Mouse (Mus musculus): ENCODE measurements around the gene Opcml. TPM values are rescaled to one million over a fixed set of nuclear protein-coding genes. Genes with fewer than 3 reads are reported as not detected.
A peak's percentile ranks its signal among the peaks of the same experiment; 100 is the strongest.

Opcml gene
- polyA plus RNA-seq (2015; fragmentation: Nextera tagmentation; extraction: Ambion mirVana), result 8.2 and 9.8 TPM in 2 replicates

- no peaks in the 10 kb centered on the region for H3K36me3 ChIP-seq
- 0 out of 2 replicates have a peak, but pooled peaks have one; percentile 23 for ATAC-seq (ENCODE audit: borderline replicate concordance, extremely low read depth, low FRiP score, low TSS enrichment)
- no peaks in the 10 kb centered on the region for H3K9me3 ChIP-seq
- H3K27ac ChIP-seq, result no peak within 1 kb of the TSS
- under 1% methylated on average over 28 of the region's 28 CpGs for WGBS
- no peak within 1 kb of the TSS for H3K9ac ChIP-seq
- H3K4me1 ChIP-seq, result peaks cover 6% of the 10 kb centered on the region
- peaks cover 38% of the 10 kb centered on the region for H3K27me3 ChIP-seq
- peak within 1 kb of the TSS; percentile 60 for H3K4me2 ChIP-seq
- peak within 1 kb of the TSS; percentile 32 for H3K4me3 ChIP-seq
Measured at GRCm38 (mm10) chr9:27790725-27791638, at the start of gene Opcml. Opcml (plus strand) TSS chr9:27790775.

GRCm38 (mm10) chr9:27758709-27759108 is 31.9 kb upstream of the Opcml start:
- Histone ChIP-seq H3K9me3 (no peaks in the 10 kb centered on the region), H3K4me3 (no peak overlapping the region), H3K27me3 (no peaks in the 10 kb centered on the region), H3K36me3 (no peaks in the 10 kb centered on the region), H3K27ac (no peak overlapping the region), H3K4me1 (no peaks in the 10 kb centered on the region), H3K4me2 (no peak overlapping the region), H3K9ac (no peak overlapping the region)
- 57% methylated on average over 1 of the region's 1 CpGs for WGBS
- ATAC-seq (ENCODE audit: borderline replicate concordance, extremely low read depth, low FRiP score, low TSS enrichment), result no peak

GRCm38 (mm10) chr9:27761196-27761595 is 29.4 kb upstream of the Opcml start:
- no peak overlapping the region for H3K27ac ChIP-seq
- no peak for ATAC-seq (ENCODE audit: borderline replicate concordance, extremely low read depth, low FRiP score, low TSS enrichment)
- WGBS, result 82% methylated on average over 2 of the region's 2 CpGs
- no peak overlapping the region for H3K9ac ChIP-seq
- H3K27me3 ChIP-seq, result no peaks in the 10 kb centered on the region
- no peaks in the 10 kb centered on the region for H3K9me3 ChIP-seq
- no peaks in the 10 kb centered on the region for H3K4me1 ChIP-seq
- H3K4me3 ChIP-seq, result no peak overlapping the region
- H3K36me3 ChIP-seq, result no peaks in the 10 kb centered on the region
- H3K4me2 ChIP-seq, result no peak overlapping the region

DNA sequence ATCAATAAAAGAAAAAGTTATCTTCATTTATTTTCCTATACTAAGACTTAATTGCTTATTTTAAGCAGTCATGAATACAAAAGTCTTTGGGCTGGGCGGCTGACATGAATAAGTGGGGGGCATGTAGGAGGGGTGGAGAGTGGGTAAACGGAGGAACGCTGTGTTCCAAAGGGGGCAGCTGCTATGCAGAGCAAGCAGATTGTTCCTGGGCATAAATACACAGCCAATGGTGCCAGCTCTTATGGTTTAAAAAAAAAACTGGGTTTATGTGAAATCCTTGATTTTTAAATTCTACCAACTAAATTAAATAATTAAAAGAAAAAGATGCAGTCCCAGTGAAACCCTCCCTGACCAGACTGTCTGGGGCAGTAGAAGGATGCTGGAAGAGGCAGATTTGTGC is 24.1 kb upstream of the Opcml start:
- no peaks in the 10 kb centered on the region for H3K9me3 ChIP-seq
- H3K27me3 ChIP-seq, result no peaks in the 10 kb centered on the region
- H3K4me2 ChIP-seq, result no peak overlapping the region
- H3K36me3 ChIP-seq, result no peaks in the 10 kb centered on the region
- H3K4me3 ChIP-seq, result no peak overlapping the region
- WGBS, result 72% methylated on average over 3 of the region's 3 CpGs
- no peak overlapping the region for H3K27ac ChIP-seq
- no peaks in the 10 kb centered on the region for H3K4me1 ChIP-seq
- H3K9ac ChIP-seq, result no peak overlapping the region
- no peak for ATAC-seq (ENCODE audit: borderline replicate concordance, extremely low read depth, low FRiP score, low TSS enrichment)

GRCm38 (mm10) chr9:27767196-27767900 is 23.2 kb upstream of the Opcml start:
- 83% methylated on average over 8 of the region's 8 CpGs for WGBS
- Histone ChIP-seq H3K27ac (no peak overlapping the region), H3K4me3 (no peak overlapping the region), H3K9me3 (no peaks in the 10 kb centered on the region), H3K4me2 (no peak overlapping the region), H3K36me3 (no peaks in the 10 kb centered on the region), H3K4me1 (no peaks in the 10 kb centered on the region), H3K27me3 (no peaks in the 10 kb centered on the region), H3K9ac (no peak overlapping the region)
- no peak for ATAC-seq (ENCODE audit: borderline replicate concordance, extremely low read depth, low FRiP score, low TSS enrichment)

- no peaks in the 10 kb centered on the region for H3K36me3 ChIP-seq
- no peak overlapping the region for H3K9ac ChIP-seq
- H3K4me2 ChIP-seq, result no peak overlapping the region
- H3K27ac ChIP-seq, result no peak overlapping the region
- ATAC-seq (ENCODE audit: borderline replicate concordance, extremely low read depth, low FRiP score, low TSS enrichment), result no peak
- no peaks in the 10 kb centered on the region for H3K27me3 ChIP-seq
- no peaks in the 10 kb centered on the region for H3K4me1 ChIP-seq
- H3K4me3 ChIP-seq, result no peak overlapping the region
- H3K9me3 ChIP-seq, result no peaks in the 10 kb centered on the region
Measured at GRCm38 (mm10) chr9:27768788-27769187, 21.8 kb upstream of the Opcml start.

- 77% methylated on average over 6 of the region's 6 CpGs for WGBS
- Histone ChIP-seq H3K27me3 (no peaks in the 10 kb centered on the region), H3K4me1 (no peaks in the 10 kb centered on the region), H3K4me2 (no peak overlapping the region), H3K27ac (no peak overlapping the region), H3K36me3 (no peaks in the 10 kb centered on the region), H3K9ac (no peak overlapping the region), H3K9me3 (no peaks in the 10 kb centered on the region), H3K4me3 (no peak overlapping the region)
- no peak for ATAC-seq (ENCODE audit: borderline replicate concordance, extremely low read depth, low FRiP score, low TSS enrichment)
Measured at GRCm38 (mm10) chr9:27781291-27781993, 9.1 kb upstream of the Opcml start.

DNA sequence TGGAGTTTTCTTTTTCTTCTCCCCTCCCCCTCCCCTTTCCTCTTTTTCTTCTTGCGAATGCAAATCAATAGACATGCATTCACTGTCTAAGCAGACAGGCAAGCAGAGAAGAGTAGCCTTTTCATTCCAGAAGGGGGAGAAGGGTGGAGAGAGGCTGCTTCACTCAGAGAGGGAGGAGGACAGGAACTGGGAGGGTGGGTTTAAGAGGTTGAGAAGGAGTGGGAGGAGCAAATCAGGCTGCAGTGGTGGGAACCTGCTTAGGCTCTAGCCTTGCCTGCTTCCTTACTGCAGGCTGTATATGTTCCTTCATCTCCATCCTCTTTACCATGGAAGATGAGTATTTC is 8.6 kb upstream of the Opcml start:
- no peak overlapping the region for H3K27ac ChIP-seq
- peak; percentile 57; the same call in 1 of the 2 replicates for ATAC-seq (ENCODE audit: borderline replicate concordance, extremely low read depth, low FRiP score, low TSS enrichment)
- no peaks in the 10 kb centered on the region for H3K9me3 ChIP-seq
- H3K36me3 ChIP-seq, result no peaks in the 10 kb centered on the region
- no peak overlapping the region for H3K4me2 ChIP-seq
- H3K9ac ChIP-seq, result no peak overlapping the region
- H3K4me3 ChIP-seq, result no peak overlapping the region
- no peaks in the 10 kb centered on the region for H3K27me3 ChIP-seq
- 10% methylated on average over 1 of the region's 1 CpGs for WGBS
- H3K4me1 ChIP-seq, result no peaks in the 10 kb centered on the region

DNA sequence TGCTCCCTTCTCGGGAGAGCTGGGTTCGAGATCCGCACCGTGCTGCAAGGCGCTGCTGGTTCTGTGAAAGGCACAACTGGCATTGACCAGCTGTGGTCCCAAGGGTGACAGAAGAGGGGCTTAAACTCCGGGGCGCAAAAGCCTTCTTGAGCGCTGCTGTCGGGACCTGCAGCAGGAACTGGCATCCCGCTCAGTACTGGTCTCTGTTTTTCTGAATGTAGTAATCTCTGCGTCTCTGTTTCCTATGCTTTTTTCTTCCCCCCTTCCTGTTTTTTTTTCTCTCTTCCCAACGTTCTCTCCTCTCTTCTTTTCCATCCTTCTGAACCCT is 1.0 kb downstream of the Opcml start:
- Histone ChIP-seq H3K27me3 (peaks cover 38% of the 10 kb centered on the region), H3K4me3 (peak overlapping the region; percentile 32), H3K4me2 (peak overlapping the region; percentile 60), H3K27ac (no peak overlapping the region), H3K36me3 (no peaks in the 10 kb centered on the region), H3K9ac (no peak overlapping the region), H3K4me1 (peaks cover 6% of the 10 kb centered on the region), H3K9me3 (no peaks in the 10 kb centered on the region)
- 3% methylated on average over 12 of the region's 12 CpGs for WGBS
- no peak for ATAC-seq (ENCODE audit: borderline replicate concordance, extremely low read depth, low FRiP score, low TSS enrichment)

- no peak overlapping the region for H3K4me2 ChIP-seq
- no peaks in the 10 kb centered on the region for H3K9me3 ChIP-seq
- H3K27me3 ChIP-seq, result peaks cover 38% of the 10 kb centered on the region
- 52% methylated on average over 2 of the region's 2 CpGs for WGBS
- peaks cover 6% of the 10 kb centered on the region for H3K4me1 ChIP-seq
- H3K36me3 ChIP-seq, result no peaks in the 10 kb centered on the region
- no peak overlapping the region for H3K27ac ChIP-seq
- no peak for ATAC-seq (ENCODE audit: borderline replicate concordance, extremely low read depth, low FRiP score, low TSS enrichment)
- no peak overlapping the region for H3K4me3 ChIP-seq
- no peak overlapping the region for H3K9ac ChIP-seq
Measured at GRCm38 (mm10) chr9:27792226-27792625, 1.7 kb downstream of the Opcml start.

- ATAC-seq (ENCODE audit: borderline replicate concordance, extremely low read depth, low FRiP score, low TSS enrichment), result no peak
- 69% methylated on average over 3 of the region's 3 CpGs for WGBS
- no peak overlapping the region for H3K4me2 ChIP-seq
- no peak overlapping the region for H3K4me3 ChIP-seq
- no peaks in the 10 kb centered on the region for H3K9me3 ChIP-seq
- H3K4me1 ChIP-seq, result peaks cover 6% of the 10 kb centered on the region
- peaks cover 38% of the 10 kb centered on the region for H3K27me3 ChIP-seq
- no peaks in the 10 kb centered on the region for H3K36me3 ChIP-seq
- no peak overlapping the region for H3K27ac ChIP-seq
- no peak overlapping the region for H3K9ac ChIP-seq
Measured at GRCm38 (mm10) chr9:27792994-27793393, 2.4 kb downstream of the Opcml start.

GRCm38 (mm10) chr9:27796535-27796934 is 6.0 kb downstream of the Opcml start:
- no peak overlapping the region for H3K27ac ChIP-seq
- H3K9me3 ChIP-seq, result no peaks in the 10 kb centered on the region
- H3K4me1 ChIP-seq, result no peaks in the 10 kb centered on the region
- H3K4me3 ChIP-seq, result no peak overlapping the region
- ATAC-seq (ENCODE audit: borderline replicate concordance, extremely low read depth, low FRiP score, low TSS enrichment), result peak; percentile 46; the same call in 1 of the 2 replicates
- H3K9ac ChIP-seq, result no peak overlapping the region
- WGBS, result 50% methylated on average over 1 of the region's 1 CpGs
- no peak overlapping the region for H3K4me2 ChIP-seq
- no peaks in the 10 kb centered on the region for H3K36me3 ChIP-seq
- peaks cover 17% of the 10 kb centered on the region for H3K27me3 ChIP-seq

All from lung, embryonic 15.5 days (tissue).